25 mouse cellular contexts compared by ENCODE assay signal in the genomic region with DNA sequence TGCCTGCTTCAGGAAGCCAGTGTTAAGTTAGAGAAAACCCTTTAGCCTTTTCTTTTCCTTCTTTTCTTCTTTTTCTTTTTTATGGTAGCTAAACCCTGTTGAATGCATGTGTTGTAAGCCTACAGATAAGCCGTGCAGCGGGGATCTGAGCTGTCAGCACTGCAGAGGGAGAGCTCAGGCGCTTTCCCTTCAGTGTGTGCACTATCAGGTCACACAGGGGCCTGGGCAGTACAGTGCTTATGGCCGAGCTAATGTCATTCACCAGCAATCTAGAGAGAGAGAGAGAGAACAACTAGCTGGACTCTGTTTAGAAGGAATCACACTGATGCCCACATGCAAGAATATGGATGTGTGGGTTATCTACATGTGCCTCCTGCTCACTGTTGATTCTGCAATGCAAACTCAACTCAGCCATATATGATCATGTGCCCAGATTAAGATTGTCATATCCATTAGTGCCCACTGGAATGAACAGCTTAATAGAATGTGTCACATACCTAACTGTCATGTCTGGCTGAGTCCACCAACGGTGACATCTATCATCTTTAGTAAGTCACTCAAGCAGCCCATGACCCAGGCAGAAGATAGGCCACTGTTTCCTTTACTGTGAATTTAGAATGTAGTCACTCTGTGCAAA.
A peak's percentile ranks its signal among the peaks of the same experiment; 100 is the strongest.
DNase-seq lines count a peak whose midpoint lies in the region; ATAC-seq and TF ChIP-seq lines count a peak whose summit lies in the region.
"Had no signal": no experiment of that assay in that cellular context is flagged by ENCODE, and none has a peak within 500 bp of the region (broad histone marks: within the 10 kb centered on the region; RNA-seq: fewer than 3 reads in every experiment).

No protein-coding gene starts in this region.

- H3K9me3 ChIP-seq in heart, embryonic 11.5 days (replicated peaks; ENCODE audit: control insufficient read depth, low read length) = no peaks in the 10 kb centered on the region
- no peaks in the 10 kb centered on the region for H3K9me3 ChIP-seq in heart, embryonic 16.5 days (replicated peaks; ENCODE audit: control insufficient read depth, low read length)
- H3K9me3 ChIP-seq in midbrain, embryonic 10.5 days (replicated peaks) = no peaks in the 10 kb centered on the region
- H3K9me3 ChIP-seq in midbrain, postnatal 0 days (ENCODE audit: low read length) = no peaks in the 10 kb centered on the region
- H3K9me3 ChIP-seq: forebrain, embryonic 15.5 days; hindbrain, embryonic 13.5 days; limb, embryonic 13.5 days; midbrain, embryonic 12.5 days; stomach, embryonic 15.5 days had no signal

- DNase-seq in heart, adult 9 months (ENCODE audit: low spot score in 2 of 2) = no peak
- DNase-seq in heart, postnatal 14 days = no peak
- DNase-seq in midbrain, embryonic 10.5 days (ENCODE audit: low spot score) = no peak
- no peak for DNase-seq in midbrain, postnatal 0 days (ENCODE audit: low spot score)
- no peak for DNase-seq in MN1 (ENCODE audit: low spot score)
- DNase-seq: adrenal gland, postnatal 14 days; cerebellum, adult 11 months; cerebellum, adult 9-10 months; cerebellum, postnatal 36 days; gastrocnemius, postnatal 25 days; kidney, adult 2 months; kidney, postnatal 36 days; lung, postnatal 14 days; right cerebral cortex, postnatal 25 days had no signal

- H3K9ac ChIP-seq in heart, embryonic 11.5 days (ENCODE audit: low read depth, low read length) = no peak overlapping the region
- H3K9ac ChIP-seq in heart, embryonic 16.5 days (ENCODE audit: low read length) = no peak overlapping the region
- H3K9ac ChIP-seq in midbrain, postnatal 0 days (replicated peaks; ENCODE audit: low read length, poor library complexity, severe bottlenecking) = no peak overlapping the region
- H3K9ac ChIP-seq: forebrain, embryonic 15.5 days; hindbrain, embryonic 13.5 days; limb, embryonic 13.5 days; liver, embryonic 14.5 days; lung, embryonic 14.5 days; midbrain, embryonic 12.5 days; stomach, embryonic 15.5 days had no signal

- no peaks in the 10 kb centered on the region for H3K36me3 ChIP-seq in heart, embryonic 11.5 days (ENCODE audit: control insufficient read depth, insufficient read depth, low read length)
- H3K36me3 ChIP-seq in heart, embryonic 16.5 days (ENCODE audit: control insufficient read depth, insufficient read depth) = no peaks in the 10 kb centered on the region
- H3K36me3 ChIP-seq in midbrain, embryonic 10.5 days = no peaks in the 10 kb centered on the region
- no peaks in the 10 kb centered on the region for H3K36me3 ChIP-seq in midbrain, postnatal 0 days (ENCODE audit: insufficient read depth, low read length)
- H3K36me3 ChIP-seq: forebrain, embryonic 15.5 days; hindbrain, embryonic 13.5 days; limb, embryonic 13.5 days; midbrain, embryonic 12.5 days; stomach, embryonic 15.5 days had no signal

- H3K27me3 ChIP-seq in heart, embryonic 11.5 days (ENCODE audit: control insufficient read depth, insufficient read depth, low read length) = peaks cover 26% of the 10 kb centered on the region
- peaks cover 2% of the 10 kb centered on the region; the same call in 1 of the 2 replicates for H3K27me3 ChIP-seq in heart, embryonic 16.5 days (ENCODE audit: control insufficient read depth, insufficient read depth, low read length)
- H3K27me3 ChIP-seq in midbrain, embryonic 10.5 days (ENCODE audit: low read depth, poor library complexity, severe bottlenecking) = no peaks in the 10 kb centered on the region
- H3K27me3 ChIP-seq in midbrain, postnatal 0 days (ENCODE audit: insufficient read depth, low read length) = no peaks in the 10 kb centered on the region
- H3K27me3 ChIP-seq: forebrain, embryonic 15.5 days; hindbrain, embryonic 13.5 days; limb, embryonic 13.5 days; midbrain, embryonic 12.5 days; stomach, embryonic 15.5 days had no signal

- peak; percentile 78 for ATAC-seq in heart, embryonic 11.5 days (replicated peaks; ENCODE audit: insufficient number of reproducible peaks, low FRiP score, low TSS enrichment)
- no peak; the same call in 1 of the 2 replicates for ATAC-seq in heart, embryonic 16.5 days (replicated peaks; ENCODE audit: extremely low read depth, insufficient read depth, low FRiP score)
- no peak for ATAC-seq in midbrain, postnatal 0 days (ENCODE audit: low FRiP score)
- ATAC-seq: forebrain, embryonic 15.5 days had no signal

- no peak for TF ChIP-seq CTCF in midbrain, postnatal 0 days (IDR thresholded peaks at IDR 0.05)

- peaks cover 27% of the 10 kb centered on the region for H3K4me1 ChIP-seq in heart, embryonic 11.5 days (ENCODE audit: control insufficient read depth, insufficient read depth, low read length)
- peaks cover 19% of the 10 kb centered on the region for H3K4me1 ChIP-seq in heart, embryonic 16.5 days (ENCODE audit: control insufficient read depth, insufficient read depth, low read length)
- H3K4me1 ChIP-seq in midbrain, embryonic 10.5 days = peaks cover 53% of the 10 kb centered on the region
- no peaks in the 10 kb centered on the region for H3K4me1 ChIP-seq in midbrain, postnatal 0 days (ENCODE audit: insufficient read depth, low read length)
- H3K4me1 ChIP-seq: stomach, embryonic 15.5 days had no signal

- peak overlapping the region; percentile 62 for H3K27ac ChIP-seq in heart, embryonic 11.5 days (ENCODE audit: low read depth, low read length)
- peak overlapping the region; percentile 25; the same call in 1 of the 2 replicates for H3K27ac ChIP-seq in heart, embryonic 16.5 days (ENCODE audit: low read length)
- H3K27ac ChIP-seq in midbrain, embryonic 10.5 days (replicated peaks) = peak overlapping the region; percentile 19; the same call in 1 of the 2 replicates
- no peak overlapping the region for H3K27ac ChIP-seq in midbrain, postnatal 0 days (ENCODE audit: low read depth, low read length)
- H3K27ac ChIP-seq: forebrain, embryonic 15.5 days; hindbrain, embryonic 13.5 days; layer of hippocampus, adult 2 months; left cerebral cortex, adult 2 months; limb, embryonic 13.5 days; liver, embryonic 14.5 days; midbrain, embryonic 12.5 days; stomach, embryonic 15.5 days had no signal

- intact Hi-C loops in heart, postnatal 14 days (cut with DNase I) = no loop called here

- no peak overlapping the region for H3K4me3 ChIP-seq in heart, embryonic 11.5 days (ENCODE audit: low read depth, low read length)
- no peak overlapping the region for H3K4me3 ChIP-seq in heart, embryonic 16.5 days (ENCODE audit: low read length)
- H3K4me3 ChIP-seq in midbrain, embryonic 10.5 days = no peak overlapping the region
- no peak overlapping the region for H3K4me3 ChIP-seq in midbrain, postnatal 0 days (ENCODE audit: low read depth, low read length)
- H3K4me3 ChIP-seq: forebrain, embryonic 15.5 days; hindbrain, embryonic 13.5 days; layer of hippocampus, adult 2 months; left cerebral cortex, adult 2 months; limb, embryonic 13.5 days; midbrain, embryonic 12.5 days; stomach, embryonic 15.5 days had no signal

- WGBS in heart, embryonic 11.5 days (ENCODE audit: insufficient replicate concordance) = 16% methylated on average over 5 of the region's 5 CpGs
- WGBS in heart, embryonic 16.5 days = 28% methylated on average over 5 of the region's 5 CpGs
- 50% methylated on average over 5 of the region's 5 CpGs for WGBS in midbrain, embryonic 10.5 days
- 36% methylated on average over 5 of the region's 5 CpGs for WGBS in midbrain, postnatal 0 days

- no peak overlapping the region for H3K4me2 ChIP-seq in heart, embryonic 11.5 days
- H3K4me2 ChIP-seq in heart, embryonic 16.5 days (ENCODE audit: low read depth, low read length) = no peak overlapping the region
- no peak overlapping the region for H3K4me2 ChIP-seq in midbrain, postnatal 0 days (ENCODE audit: low read depth, low read length, poor library complexity, severe bottlenecking)
- H3K4me2 ChIP-seq: forebrain, embryonic 15.5 days; hindbrain, embryonic 13.5 days; limb, embryonic 13.5 days; lung, embryonic 14.5 days; midbrain, embryonic 12.5 days; stomach, embryonic 15.5 days had no signal
